In genomic region chr7:49910361-49910760, GRCm38 (mm10) we compare ENCODE assay signal across 10 mouse cellular contexts. TPM values are rescaled to one million over a fixed set of nuclear protein-coding genes. Genes with fewer than 3 reads are reported as not detected.
DNase-seq lines count a peak whose midpoint lies in the region; ATAC-seq and TF ChIP-seq lines count a peak whose summit lies in the region.
"Had no signal": no experiment of that assay in that cellular context is flagged by ENCODE, and none has a peak within 500 bp of the region (broad histone marks: within the 10 kb centered on the region; RNA-seq: fewer than 3 reads in every experiment).

No protein-coding gene starts in this region.

- TF ChIP-seq CTCF in lung, embryonic 14.5 days (IDR thresholded peaks at IDR 0.05; ENCODE audit: low read depth): no peak

- peaks cover 99% of the 10 kb centered on the region for H3K27me3 ChIP-seq in lung, embryonic 14.5 days (ENCODE audit: insufficient read depth, low read length)
- H3K27me3 ChIP-seq in hindbrain, embryonic 14.5 days (ENCODE audit: control insufficient read depth, insufficient read depth, low read length): peaks cover 95% of the 10 kb centered on the region
- H3K27me3 ChIP-seq in neural tube, embryonic 11.5 days (ENCODE audit: control insufficient read depth, insufficient read depth, low read length): peaks cover 98% of the 10 kb centered on the region

- under 1% methylated on average over 16 of the region's 16 CpGs for WGBS in lung, embryonic 14.5 days
- 1% methylated on average over 16 of the region's 16 CpGs for WGBS in hindbrain, embryonic 14.5 days
- 1% methylated on average over 16 of the region's 16 CpGs for WGBS in neural tube, embryonic 11.5 days

- no peaks in the 10 kb centered on the region for H3K4me1 ChIP-seq in lung, embryonic 14.5 days (ENCODE audit: insufficient read depth)
- H3K4me1 ChIP-seq in hindbrain, embryonic 14.5 days (replicated peaks; ENCODE audit: control insufficient read depth, insufficient read depth, low read length): no peaks in the 10 kb centered on the region; the same call in 1 of the 2 replicates
- no peaks in the 10 kb centered on the region for H3K4me1 ChIP-seq in neural tube, embryonic 11.5 days (ENCODE audit: control insufficient read depth, insufficient read depth, low read length)

- no peak for ATAC-seq in lung, embryonic 14.5 days (ENCODE audit: insufficient read depth)
- ATAC-seq in hindbrain, embryonic 14.5 days (ENCODE audit: low FRiP score): no peak
- ATAC-seq in neural tube, embryonic 11.5 days (ENCODE audit: insufficient read depth, low FRiP score, low TSS enrichment): no peak

- no peak overlapping the region for H3K27ac ChIP-seq in lung, embryonic 14.5 days (ENCODE audit: low read depth)
- H3K27ac ChIP-seq in hindbrain, embryonic 14.5 days: peak overlapping the region; percentile 87
- H3K27ac ChIP-seq in neural tube, embryonic 11.5 days (ENCODE audit: low read depth, low read length): 0 out of 2 replicates have a peak overlapping the region, but pooled peaks have one; percentile 53

- H3K36me3 ChIP-seq in lung, embryonic 14.5 days (ENCODE audit: insufficient read depth): no peaks in the 10 kb centered on the region
- no peaks in the 10 kb centered on the region for H3K36me3 ChIP-seq in hindbrain, embryonic 14.5 days (replicated peaks; ENCODE audit: control insufficient read depth, insufficient read depth)
- H3K36me3 ChIP-seq in neural tube, embryonic 11.5 days (ENCODE audit: control insufficient read depth, insufficient read depth, low read length): no peaks in the 10 kb centered on the region
- H3K36me3 ChIP-seq: heart, embryonic 12.5 days had no signal

- no peaks in the 10 kb centered on the region for H3K9me3 ChIP-seq in lung, embryonic 14.5 days (ENCODE audit: low read depth, low read length)
- H3K9me3 ChIP-seq in hindbrain, embryonic 14.5 days (ENCODE audit: control insufficient read depth, low read length): no peaks in the 10 kb centered on the region
- H3K9me3 ChIP-seq in neural tube, embryonic 11.5 days (ENCODE audit: control insufficient read depth, low read length): no peaks in the 10 kb centered on the region
- H3K9me3 ChIP-seq: heart, embryonic 12.5 days had no signal

- H3K4me2 ChIP-seq in lung, embryonic 14.5 days: no peak overlapping the region
- H3K4me2 ChIP-seq in hindbrain, embryonic 14.5 days (replicated peaks): peak overlapping the region; percentile 56
- H3K4me2 ChIP-seq in neural tube, embryonic 11.5 days (ENCODE audit: low read depth): no peak overlapping the region
- H3K4me2 ChIP-seq: heart, embryonic 12.5 days had no signal

- H3K4me3 ChIP-seq in lung, embryonic 14.5 days (ENCODE audit: low read depth, low read length): no peak overlapping the region
- peak overlapping the region; percentile 40 for H3K4me3 ChIP-seq in hindbrain, embryonic 14.5 days (replicated peaks; ENCODE audit: low read length)
- H3K4me3 ChIP-seq in neural tube, embryonic 11.5 days (ENCODE audit: low read depth, low read length): peak overlapping the region; percentile 25; the same call in 1 of the 2 replicates
- H3K4me3 ChIP-seq: heart, embryonic 12.5 days had no signal

- no peak overlapping the region for H3K9ac ChIP-seq in lung, embryonic 14.5 days
- H3K9ac ChIP-seq in hindbrain, embryonic 14.5 days: peak overlapping the region; percentile 70
- H3K9ac ChIP-seq in neural tube, embryonic 11.5 days (ENCODE audit: low read length): peak overlapping the region; percentile 42; the same call in 1 of the 2 replicates
- H3K9ac ChIP-seq: heart, embryonic 12.5 days had no signal

- peak; percentile 95 for DNase-seq in lung, embryonic 14.5 days
- no peak for DNase-seq in lung, postnatal 25 days (ENCODE audit: low spot score)
- peak; percentile 33 for DNase-seq in c-Kit-positive CD71-positive TER-119-negative erythroid progenitor cells, embryonic 14.5 days (ENCODE audit: low read depth)
- peak; percentile 77 for DNase-seq in hindbrain, embryonic 14.5 days (ENCODE audit: low spot score)
- peak; percentile 69 for DNase-seq in neural tube, embryonic 11.5 days (ENCODE audit: low spot score)
- no peak for DNase-seq in thymus, postnatal 10 days (ENCODE audit: low spot score in 2 of 2)
- no peak for DNase-seq in right cerebral cortex, postnatal 4 days
- DNase-seq in frontal cortex, postnatal 25 days (ENCODE audit: low spot score in 2 of 2): no peak
- DNase-seq: thymus, adult 18-20 months had no signal

RNA-seq across cellular contexts. Expression of gene Slc6a5, which starts 0.4 kb away (rescaled TPM):
- not detected in 2 replicates for polyA plus RNA-seq in lung, embryonic 14.5 days (2014; fragmentation: Nextera tagmentation; extraction: Ambion mirVana)
- 11.8 and 14.2 TPM in 2 replicates for polyA plus RNA-seq in hindbrain, embryonic 14.5 days (2014; fragmentation: Nextera tagmentation; extraction: Ambion mirVana)
- 3.7 and 4.4 TPM in 2 replicates for polyA plus RNA-seq in neural tube, embryonic 11.5 days (2014; fragmentation: Nextera tagmentation; extraction: Ambion mirVana)
- polyA plus RNA-seq: heart, embryonic 12.5 days had no signal

Comparison
In these comparisons a context has a peak if more than half of its experiments do, and no peak if none do; other contexts are left out.
1. DNase-seq: peak in lung, embryonic 14.5 days (single experiment), c-Kit-positive CD71-positive TER-119-negative erythroid progenitor cells, embryonic 14.5 days (single experiment), hindbrain, embryonic 14.5 days (single experiment) and neural tube, embryonic 11.5 days (single experiment); none in lung, postnatal 25 days (single experiment), thymus, postnatal 10 days (0 of 2), right cerebral cortex, postnatal 4 days (single experiment) and frontal cortex, postnatal 25 days (0 of 2).